ENCODE assay signal across 9 mouse cellular contexts in genomic region chr3:8276661-8277060, GRCm38 (mm10).
"Had no signal": no experiment of that assay in that cellular context is flagged by ENCODE, and none has a peak within 500 bp of the region (broad histone marks: within the 10 kb centered on the region; RNA-seq: fewer than 3 reads in every experiment).

No protein-coding gene starts in this region.

- DNase-seq: lung, adult 18-20 months; lung, embryonic 14.5 days; lung, postnatal 10 days; lung, postnatal 4 days; midbrain, embryonic 14.5 days; right cerebral cortex, postnatal 14 days; thymus, adult 2 months; thymus, postnatal 25 days; thymus, postnatal 4 days had no signal
